Mouse (Mus musculus): ENCODE data around the gene Gca.
A peak's percentile ranks its signal among the peaks of the same experiment; 100 is the strongest.

Gene Gca

DNA sequence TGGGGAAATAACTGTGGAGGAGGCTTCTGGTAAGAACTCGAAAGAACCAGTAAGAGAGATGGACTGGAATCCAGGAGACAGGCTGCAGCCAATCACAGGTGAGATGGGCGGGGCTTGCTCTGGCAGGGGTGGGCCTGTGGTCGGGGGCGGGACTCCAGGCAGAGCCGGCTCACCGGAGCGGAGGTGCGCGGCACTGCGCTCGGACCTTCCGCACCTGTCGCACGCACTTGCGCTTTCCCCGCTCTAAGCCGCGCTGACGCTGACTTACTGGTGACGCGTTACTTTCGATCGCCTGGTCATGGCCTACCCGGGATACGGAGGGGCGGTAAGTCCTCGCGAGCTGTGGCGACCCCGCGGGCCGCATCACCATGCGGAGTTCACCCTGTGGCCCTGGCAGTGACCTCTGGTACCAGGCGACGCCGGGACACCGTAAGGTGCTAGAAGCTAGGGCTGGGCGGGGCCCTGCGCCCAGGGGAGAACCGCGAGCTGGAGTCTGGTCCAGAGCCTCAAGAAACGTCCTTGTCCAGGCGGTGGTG is at the start of gene Gca:
Gene Gca, plus strand, starts transcription at position 151 of the 536 bp plus-strand sequence.
- DNase-seq (ENCODE audit: low read depth, low spot score), result peak; percentile 60

DNA sequence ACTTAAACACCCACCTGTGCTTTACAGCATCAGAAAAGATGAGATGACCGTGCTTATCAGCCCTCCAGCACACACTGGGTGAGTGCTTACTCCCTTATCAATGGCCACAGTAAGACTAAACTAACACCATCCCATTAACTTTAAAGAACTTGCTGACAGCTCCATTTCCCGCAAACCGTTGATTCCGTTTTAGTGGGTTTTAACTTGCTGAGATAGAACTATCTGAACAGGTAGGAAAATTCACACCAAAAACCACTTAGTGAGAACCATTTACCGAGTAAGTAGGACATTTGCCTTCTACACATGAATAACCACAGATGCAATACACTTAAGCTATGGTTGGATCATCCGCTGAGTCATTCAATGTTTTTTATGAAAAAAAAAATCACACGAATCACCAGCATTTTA is 45.1 kb upstream of the Gca start:
- DNase-seq (ENCODE audit: low read depth, low spot score), result peak; percentile 83

DNA sequence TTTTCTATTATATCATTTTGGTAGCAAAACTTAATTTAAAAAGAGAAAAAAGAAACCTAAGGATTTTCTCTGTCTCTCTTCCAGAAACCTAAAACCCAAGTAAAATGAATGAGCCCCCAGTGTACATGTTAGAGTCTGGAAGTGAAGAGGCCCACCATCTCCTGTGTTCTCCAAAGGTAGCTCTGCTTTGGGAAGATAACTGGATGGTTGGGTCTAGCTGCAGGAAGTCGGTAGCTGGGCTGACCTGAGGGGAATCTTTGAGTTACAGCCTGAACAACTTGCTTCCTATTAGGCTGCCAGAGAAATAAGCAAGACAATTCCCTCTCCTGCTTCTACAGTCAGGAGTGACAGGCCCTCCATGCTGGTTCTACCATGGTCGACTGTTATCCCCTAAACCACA is 44.4 kb upstream of the Gca start:
- DNase-seq (ENCODE audit: low read depth, low spot score), result peak; percentile 69

DNA sequence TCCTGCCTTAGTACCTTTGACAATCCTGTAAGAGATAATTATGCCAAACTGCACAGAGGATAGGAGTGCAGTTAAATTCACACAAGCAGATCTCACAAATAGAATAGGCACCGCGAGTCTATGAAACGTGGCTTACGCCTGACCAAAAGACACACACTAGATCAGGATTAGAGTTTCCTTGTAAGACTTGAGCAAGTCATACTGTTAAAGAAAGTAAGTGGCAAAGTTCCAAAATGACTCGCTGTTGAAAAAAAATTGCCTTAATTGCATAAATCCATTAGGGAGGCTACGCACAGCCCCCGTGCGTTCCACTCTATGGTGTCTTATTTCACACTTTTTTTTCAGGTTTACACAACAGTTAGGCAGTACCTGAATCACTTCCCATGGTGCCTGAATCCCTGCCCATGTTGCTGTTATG is 41.1 kb upstream of the Gca start:
- no peak for DNase-seq (ENCODE audit: low read depth, low spot score)

DNA sequence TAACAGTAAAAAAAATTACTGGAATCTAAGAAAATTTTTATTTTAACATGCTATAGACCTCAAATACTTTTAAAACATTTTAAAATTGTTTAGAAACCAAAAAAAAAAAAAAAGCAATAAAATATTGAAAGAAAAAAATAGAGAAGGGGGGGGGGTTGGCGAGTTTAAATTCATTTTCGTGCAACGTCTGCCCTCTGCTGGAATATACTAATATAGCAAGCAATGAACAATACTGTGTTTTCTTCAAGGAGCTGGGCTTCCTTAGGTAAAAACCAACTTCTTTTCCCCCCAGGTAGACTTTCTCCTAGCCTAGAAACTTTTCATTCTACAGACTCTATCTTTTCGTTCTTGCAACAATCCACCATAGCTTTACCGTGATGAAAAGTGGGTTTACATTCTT is 36.4 kb upstream of the Gca start:
- peak; percentile 46 for DNase-seq (ENCODE audit: low read depth, low spot score)

DNA sequence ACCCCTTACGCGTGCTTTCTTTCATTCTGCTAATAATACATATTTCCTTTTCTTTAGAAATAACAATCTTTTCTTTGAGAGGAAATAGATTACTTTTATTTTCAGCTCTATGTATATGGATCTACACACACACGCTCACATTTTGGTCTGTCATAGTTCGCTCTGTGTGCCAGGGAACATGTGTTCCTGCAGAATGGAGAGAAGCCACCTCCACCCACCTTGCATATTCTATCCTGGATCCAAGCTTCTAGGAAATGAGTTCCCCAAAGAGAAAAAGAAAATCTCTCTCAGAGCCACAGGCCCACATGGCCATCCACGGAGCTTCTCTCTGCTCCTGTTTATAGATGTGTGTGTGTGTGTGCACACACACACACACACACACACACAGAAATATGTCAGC is 35.7 kb upstream of the Gca start:
- DNase-seq (ENCODE audit: low read depth, low spot score), result no peak

DNA sequence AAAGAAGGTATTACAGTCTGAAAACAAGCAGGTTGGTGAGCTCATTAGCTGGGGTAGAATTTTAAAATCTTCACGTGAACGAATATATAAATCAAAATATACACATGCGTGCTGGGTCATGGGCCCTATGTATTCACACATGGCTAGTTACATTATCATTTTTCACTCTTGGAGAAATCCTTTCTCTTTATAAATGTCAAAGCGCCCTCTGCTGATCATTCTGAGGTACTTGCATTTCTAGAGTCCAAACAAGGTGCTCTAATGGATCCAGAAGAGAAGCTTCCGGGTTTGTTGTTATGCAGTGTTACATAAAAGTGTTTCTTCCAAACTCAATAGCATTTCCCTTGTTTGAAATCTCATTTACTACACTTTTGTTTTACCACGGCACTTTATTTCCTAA is 33.6 kb upstream of the Gca start:
- peak; percentile 62 for DNase-seq (ENCODE audit: low read depth, low spot score)

DNA sequence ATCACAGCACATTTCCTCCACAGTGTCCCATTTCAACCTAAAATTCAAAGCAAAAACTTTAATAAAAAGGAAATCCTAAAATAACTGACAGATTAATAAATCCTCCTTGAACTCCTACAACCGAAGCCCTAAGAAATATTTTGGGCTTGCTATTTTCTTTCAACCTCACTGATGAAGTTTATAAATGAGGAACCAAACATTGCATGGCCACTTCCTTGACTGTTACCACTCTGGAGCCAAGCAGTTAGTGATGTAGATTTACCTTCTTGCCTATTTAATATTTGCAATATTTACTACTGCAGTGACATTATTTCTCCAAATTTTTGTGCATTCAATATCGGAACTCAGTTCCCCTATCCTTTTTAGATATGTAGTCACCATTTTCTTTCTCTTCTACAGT is 24.2 kb upstream of the Gca start:
- no peak for DNase-seq (ENCODE audit: low read depth, low spot score)

DNA sequence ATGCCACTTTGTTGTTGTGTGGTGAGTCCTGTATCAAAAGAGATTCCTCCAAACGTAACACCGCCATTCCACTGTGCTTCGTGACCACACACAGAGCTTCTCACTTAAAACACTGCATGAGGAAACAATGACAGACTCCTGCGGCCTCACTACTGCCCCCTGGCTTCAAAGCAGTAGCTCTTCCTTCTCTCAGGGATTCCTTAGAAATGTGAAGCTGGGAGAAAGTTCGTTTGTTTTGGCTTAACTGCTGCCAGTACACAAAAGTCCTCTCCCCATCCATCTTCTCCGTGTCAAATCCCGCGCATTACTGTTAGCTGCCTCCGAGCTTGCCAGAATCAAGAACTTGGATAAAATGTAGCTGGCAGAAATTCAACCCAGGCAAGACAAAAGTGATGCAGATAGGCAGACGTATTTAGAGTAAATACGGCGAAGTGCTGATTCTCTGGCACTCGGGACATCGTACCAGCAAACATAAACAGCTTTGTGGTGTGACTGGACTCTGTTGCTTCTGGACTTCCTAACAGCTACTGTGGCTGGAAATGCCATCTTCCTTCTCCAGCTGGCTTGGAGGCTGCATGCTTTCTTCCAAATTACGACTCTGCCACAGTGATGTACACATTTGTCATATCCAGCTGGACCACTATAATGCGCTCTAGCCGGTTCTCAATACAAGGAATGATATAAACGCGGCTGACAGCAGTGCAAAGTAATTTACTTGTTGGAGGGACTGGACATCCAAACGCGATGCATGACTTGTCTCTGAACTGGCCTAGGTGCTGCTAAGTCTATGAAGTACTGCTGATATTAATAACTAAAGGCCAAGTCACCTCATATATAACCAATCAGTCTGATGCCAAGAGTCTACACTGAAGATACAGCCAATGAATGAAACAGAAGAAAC is 20.4 kb upstream of the Gca start:
- DNase-seq (ENCODE audit: low read depth, low spot score), result no peak

DNA sequence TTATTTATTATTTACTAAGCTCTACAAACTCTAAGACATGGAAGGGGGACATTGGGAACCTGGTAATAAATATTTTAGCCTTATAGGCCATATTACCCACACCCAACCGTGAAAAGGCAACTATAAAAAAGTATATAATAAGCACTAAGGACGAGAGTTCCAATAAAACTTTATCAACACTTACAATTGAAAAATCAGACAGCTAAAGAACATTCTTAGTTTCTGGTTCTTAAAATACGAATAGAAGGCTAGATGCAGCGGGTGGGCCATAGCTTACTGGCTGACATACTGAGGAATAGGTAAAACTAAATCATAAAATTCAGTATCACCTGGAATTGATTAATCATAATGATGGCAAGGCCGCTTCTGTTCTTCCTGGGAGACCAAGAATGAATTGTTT is 19.2 kb upstream of the Gca start:
- no peak for DNase-seq (ENCODE audit: low read depth, low spot score)

DNA sequence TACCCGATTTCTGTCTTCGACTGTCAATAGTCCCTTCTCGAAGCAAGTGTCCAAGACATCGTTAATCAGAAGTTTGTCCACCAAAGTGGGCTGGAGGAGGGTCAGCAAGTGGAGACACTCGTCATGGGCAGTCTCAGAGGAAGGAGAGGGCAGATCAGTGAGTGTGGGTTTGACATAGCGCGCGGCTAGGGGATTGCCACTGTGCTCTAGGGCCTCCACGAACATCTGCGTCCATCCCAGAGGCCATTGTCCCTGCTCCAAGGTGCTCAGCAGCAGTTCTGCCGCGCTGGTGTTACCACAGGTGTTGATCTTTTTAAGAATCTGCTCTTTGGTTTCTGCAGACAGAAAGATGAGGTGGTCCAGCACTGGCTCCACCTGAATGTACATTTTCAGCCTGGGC is 18.6 kb upstream of the Gca start:
- DNase-seq (ENCODE audit: low read depth, low spot score), result no peak

DNA sequence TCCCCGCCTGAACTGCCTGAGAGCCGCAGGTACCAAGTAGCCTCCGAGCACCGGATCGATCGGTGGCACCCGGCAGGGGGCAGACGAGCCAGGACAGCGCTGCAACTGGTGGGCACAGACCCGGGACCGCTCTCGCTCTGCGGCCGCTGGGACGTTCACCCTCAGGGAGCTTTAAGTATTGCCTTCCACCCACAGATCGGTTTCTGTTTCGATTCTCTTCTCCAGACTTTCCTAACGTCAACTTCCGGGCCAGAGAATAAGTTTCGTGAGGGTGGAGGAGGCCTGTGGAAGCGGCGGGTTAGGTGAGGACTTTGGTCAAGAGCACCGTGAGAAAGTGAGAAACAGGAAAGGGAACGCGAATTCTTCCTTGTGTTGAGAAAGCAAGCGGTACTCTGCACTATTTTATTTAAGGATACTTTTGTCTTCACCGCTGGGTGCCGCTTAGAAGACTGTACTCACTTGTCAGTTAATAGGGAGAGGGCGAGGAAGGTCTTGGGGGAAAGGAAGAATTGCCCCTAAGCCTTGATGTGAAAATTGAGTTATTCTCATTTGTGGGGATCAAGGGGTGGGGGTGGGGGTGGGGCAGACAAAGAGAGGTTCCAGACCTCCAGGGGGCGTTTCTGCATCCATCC is 18.0 kb upstream of the Gca start, which contains the start of gene Ifih1:
Gene Ifih1, minus strand, starts transcription at position 242 of the 632 bp plus-strand sequence.
- peak; percentile 43 for DNase-seq (ENCODE audit: low read depth, low spot score)

DNA sequence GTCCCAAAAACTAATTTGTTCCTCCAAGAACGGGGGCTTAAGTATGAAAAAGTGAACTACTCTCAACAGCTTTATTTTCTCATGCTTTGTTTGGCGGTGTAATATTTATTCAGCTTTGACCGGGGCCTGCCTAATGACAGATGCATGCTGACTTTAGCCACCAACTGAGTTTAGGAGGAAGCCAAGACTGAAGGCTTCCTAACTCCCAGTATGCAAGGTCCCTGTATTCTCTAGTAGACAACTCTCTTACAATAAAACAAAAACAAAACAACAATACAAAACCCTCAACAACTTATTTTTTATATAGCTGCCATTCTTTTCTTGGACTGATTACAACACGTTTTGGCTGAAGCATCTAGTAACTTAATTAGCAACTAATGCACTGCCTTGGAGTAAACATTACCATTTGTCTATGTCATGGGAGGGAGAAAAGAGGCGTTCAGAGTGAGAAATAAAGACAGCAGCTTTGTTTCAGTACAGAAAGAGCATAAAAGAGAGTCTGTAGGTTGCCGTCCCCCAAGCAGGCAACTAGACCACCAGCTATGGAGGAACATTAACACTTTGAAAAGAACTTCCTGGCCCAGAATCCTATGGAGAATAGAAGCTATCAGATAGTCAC is 17.3 kb upstream of the Gca start:
- no peak for DNase-seq (ENCODE audit: low read depth, low spot score)

DNA sequence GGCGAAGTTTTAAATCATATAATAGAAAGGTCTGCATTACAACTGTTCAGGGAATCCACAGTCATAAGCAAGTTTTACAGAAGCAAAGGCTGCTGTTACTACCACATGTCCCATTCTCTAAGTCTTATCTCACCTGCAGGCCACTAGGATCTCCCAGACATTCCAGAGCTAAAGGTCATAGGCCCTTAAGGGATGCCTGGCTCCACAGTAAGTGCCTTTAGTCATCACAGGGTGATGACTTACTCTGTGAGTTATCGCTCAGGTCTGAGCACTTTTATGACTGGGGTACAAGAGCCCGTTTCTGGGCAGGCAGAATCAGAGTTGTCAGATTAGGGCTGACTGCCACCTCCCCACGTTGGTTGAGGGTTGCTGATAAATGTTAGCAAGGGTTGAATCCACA is 12.2 kb upstream of the Gca start:
- no peak for DNase-seq (ENCODE audit: low read depth, low spot score)

DNA sequence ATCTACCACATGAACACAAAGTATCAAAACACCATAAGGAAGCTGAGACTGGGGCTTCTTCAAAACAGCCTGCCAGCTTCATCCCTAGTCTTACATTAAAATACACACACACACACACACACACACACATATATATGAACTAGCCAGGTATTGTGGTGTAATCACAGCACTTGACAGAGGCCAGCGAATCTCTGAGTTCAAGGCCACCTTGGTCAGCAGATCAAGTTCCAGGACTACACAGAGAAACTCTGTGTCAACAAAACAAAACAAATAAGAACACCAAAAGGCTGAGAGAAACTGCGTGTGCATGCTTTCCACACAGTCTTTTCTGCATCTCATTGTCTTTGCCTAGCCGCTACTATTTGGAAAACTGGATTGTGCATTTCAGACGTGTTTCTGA is 11.6 kb upstream of the Gca start:
- DNase-seq (ENCODE audit: low read depth, low spot score), result no peak

DNA sequence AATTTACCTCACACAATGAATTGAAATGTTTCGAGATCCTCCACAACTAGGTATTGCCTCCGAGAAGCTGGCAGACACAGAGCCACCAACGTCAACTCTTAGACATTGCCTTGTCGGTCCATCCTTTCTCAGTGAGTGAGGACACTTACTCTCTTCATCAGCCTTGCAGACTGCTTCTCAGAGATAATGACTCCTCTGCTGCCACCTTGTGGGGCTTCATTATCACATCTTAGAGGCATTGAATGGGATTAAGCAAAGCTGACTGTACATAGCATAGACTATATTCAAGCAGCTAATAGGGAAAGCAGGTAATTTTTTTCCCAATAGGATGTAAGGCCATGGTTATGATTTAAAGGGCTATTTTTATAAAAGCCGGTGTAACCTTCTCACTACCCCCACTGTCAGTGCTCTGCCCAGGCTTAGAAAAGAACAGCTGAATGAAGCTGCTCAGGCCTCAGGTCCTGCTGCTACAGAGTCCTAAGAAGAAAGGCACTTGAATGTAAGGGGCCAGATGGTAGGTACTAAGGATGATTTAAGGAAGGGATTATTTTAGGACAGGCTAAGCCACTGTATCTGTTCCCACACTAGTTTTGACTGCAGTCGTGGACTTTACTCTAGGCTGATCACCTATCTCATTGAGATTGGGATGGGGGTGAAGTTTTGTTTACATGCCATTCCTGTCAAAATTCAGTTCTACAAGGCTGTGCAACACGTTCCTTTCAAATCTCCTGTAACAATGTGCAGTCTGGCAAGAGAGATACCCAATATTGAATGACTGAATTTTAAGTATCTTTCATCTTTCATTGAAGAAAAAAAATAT is 9.4 kb upstream of the Gca start:
- DNase-seq (ENCODE audit: low read depth, low spot score), result no peak

DNA sequence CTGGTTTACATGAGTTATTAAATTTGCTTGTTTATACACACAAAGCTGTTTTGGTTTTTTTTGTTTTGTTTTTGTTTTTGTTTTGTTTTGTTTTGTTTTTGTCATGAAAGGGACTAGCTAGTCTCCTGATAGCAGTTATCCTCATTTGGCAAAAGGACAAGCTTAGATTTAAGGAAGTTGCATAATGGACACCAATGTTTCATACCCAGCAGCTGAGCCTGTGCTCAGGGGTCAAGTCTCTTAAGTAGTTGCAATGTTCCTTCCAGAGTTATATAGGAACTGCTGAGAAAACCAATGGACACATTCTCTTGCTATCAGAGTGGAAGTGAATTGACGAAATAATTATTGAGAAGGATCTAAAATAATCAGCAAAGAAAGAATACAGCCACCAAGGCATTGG is 8.0 kb upstream of the Gca start:
- DNase-seq (ENCODE audit: low read depth, low spot score), result no peak

DNA sequence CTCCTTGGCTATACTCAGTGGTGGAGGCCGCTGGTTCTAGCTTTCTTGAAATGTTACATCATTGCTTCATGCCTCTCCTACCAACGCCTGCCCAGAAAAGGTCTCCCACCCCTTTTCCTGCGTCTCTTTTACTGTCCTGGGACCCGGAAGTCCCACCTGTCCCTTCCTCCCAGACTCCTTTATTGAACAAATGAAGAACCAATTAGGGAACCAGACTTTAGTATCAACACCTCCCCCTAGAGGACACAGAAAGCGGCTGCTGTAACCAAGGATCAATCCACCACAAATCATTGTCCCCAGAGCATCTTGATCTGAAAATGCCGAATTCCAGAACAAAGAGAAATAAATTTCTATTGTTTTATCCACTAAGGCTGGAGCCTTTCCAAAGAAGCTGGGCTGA is 3.5 kb upstream of the Gca start:
- no peak for DNase-seq (ENCODE audit: low read depth, low spot score)

DNA sequence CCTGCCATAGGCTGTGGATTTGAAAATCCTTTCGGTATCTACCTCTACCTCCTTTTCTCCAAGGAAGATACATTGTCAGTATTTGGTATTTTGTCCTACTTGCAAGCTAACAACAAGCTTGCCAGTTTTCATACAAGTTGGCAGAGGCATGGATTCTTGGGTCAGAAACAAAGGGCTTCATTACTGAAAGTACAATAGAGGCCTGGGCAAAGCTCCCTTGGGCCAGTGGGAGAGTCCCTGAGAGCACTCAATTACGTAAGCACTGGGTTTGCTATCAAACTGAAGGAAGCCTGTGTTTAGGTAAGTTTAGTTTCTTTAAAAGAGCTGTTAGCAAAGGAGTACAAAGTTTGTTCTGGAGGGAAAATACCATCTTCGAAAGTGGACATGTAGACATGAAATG is 1.5 kb upstream of the Gca start:
- DNase-seq (ENCODE audit: low read depth, low spot score), result no peak

DNA sequence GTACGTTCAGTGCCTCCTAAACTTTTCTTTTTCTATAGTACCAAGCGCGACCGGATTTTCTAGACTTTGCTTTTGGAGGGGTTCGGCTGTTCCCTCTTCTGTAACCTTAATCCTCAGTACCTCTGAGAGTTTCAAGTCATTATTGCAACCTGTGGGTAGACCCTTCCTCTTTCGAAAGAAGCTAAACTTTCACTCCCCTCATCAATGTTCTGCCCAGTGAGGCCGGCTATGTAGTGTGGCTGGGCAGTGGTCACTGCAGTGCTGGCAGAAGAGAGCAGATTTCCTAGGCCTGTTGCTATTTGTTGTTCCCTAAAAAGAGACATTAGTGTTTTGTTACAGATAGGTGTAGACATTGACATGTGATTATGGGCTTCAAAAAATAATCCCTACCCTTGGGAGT is 754 bp downstream of the Gca start:
- DNase-seq (ENCODE audit: low read depth, low spot score), result no peak

DNA sequence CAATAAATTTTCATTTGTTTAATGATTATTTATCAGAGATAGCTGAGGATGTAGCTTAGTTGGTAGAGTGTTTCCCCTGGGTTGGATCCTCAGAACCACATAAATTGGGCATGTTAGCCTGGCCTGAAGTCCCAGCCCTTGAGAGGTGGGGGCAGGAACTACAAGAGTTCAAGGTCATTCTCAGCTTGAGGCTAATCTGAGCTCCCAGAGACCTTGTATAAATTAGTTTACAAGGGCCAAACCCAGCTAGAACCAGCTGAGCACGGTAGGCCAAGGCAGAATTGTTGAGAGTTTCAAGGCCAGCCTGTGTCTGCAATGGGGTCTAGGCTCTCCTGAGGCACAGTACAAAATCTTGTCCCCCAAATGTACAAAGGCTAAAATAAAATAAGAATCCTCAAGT is 1.5 kb downstream of the Gca start:
- no peak for DNase-seq (ENCODE audit: low read depth, low spot score)

DNA sequence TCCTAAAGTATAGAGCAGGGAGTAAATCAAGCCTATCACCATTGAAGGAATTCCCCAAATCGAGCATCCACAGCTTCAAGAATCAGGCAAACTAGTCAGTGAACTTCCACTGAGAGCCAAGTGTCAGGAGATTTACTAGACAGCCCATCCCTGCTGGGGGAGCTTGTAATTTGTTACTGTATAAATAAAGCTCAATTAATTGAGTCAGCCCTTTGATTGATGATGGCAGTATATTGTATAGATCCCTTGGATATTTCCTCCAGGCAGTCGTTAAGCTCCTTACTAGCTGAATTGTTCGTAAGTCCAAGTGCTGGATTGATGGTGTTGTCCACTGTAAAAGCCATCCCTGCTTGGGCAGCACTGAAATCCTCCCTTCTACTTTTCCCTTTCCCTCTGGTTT is 5.8 kb downstream of the Gca start:
- no peak for DNase-seq (ENCODE audit: low read depth, low spot score)
